Mouse (Mus musculus) embryonic facial prominence, embryonic 13.5 days (tissue): ENCODE measurements around the gene Olfr1357. TPM values are rescaled to one million over a fixed set of nuclear protein-coding genes. Genes with fewer than 3 reads are reported as not detected.
"Not testable (repeated sequence)": the region's sequence is repeated elsewhere in the genome, so short reads cannot be mapped to it uniquely, and the experiment has no call there.

Experiments used
- ATAC-seq: fragments of 200-750 bp; cut with Nextera tagmentation; 2 replicates; pipeline ENCODE4 v1.8.0; 2017; ENCODE audit warnings: low read depth; ENCODE audit not compliant: insufficient number of reproducible peaks, insufficient read depth, low FRiP score, low TSS enrichment
- H3K27ac ChIP-seq: fragments of 300-500 bp; sonication (generic); 2 replicates; pipeline ENCODE4 v1.5.1; 2015; ENCODE audit warnings: moderate library complexity, mild to moderate bottlenecking, inconsistent platforms
- H3K27me3 ChIP-seq: fragments of 300-500 bp; sonication (generic); 2 replicates; pipeline ENCODE4 v1.6.1; 2015; ENCODE audit warnings: mild to moderate bottlenecking, inconsistent platforms
- H3K36me3 ChIP-seq: fragments of 300-500 bp; sonication (generic); 2 replicates; pipeline ENCODE4 v1.6.1; 2015; ENCODE audit warnings: mild to moderate bottlenecking, inconsistent platforms
- H3K4me1 ChIP-seq: fragments of 300-500 bp; sonication (generic); 2 replicates; pipeline ENCODE4 v1.6.1; 2015; ENCODE audit warnings: inconsistent platforms
- H3K4me2 ChIP-seq: fragments of 300-500 bp; sonication (generic); 2 replicates; pipeline ENCODE4 v1.6.1; 2015; ENCODE audit warnings: moderate library complexity, mild to moderate bottlenecking, inconsistent platforms
- H3K4me3 ChIP-seq: fragments of 300-500 bp; sonication (generic); 2 replicates; pipeline ENCODE4 v1.5.1; 2015; ENCODE audit warnings: mild to moderate bottlenecking, inconsistent platforms
- H3K9ac ChIP-seq: fragments of 300-500 bp; sonication (generic); 2 replicates; pipeline ENCODE4 v1.6.1; 2015; ENCODE audit warnings: mild to moderate bottlenecking, inconsistent platforms
- H3K9me3 ChIP-seq: fragments of 300-500 bp; sonication (generic); 2 replicates; pipeline ENCODE4 v1.6.1; 2016; ENCODE audit warnings: inconsistent platforms
- WGBS: fragments of 180-500 bp; shearing (Covaris S2); methylation state at CpG from one replicate; pipeline ENCODE4 v1.1.7; 2015; ENCODE audit warnings: mixed read lengths; 5-methylcytosine and 5-hydroxymethylcytosine counted together
- polyA plus RNA-seq: library from polyadenylated mRNA; unstranded; fragments of >200 nt; fragmentation: Nextera tagmentation; extraction: Ambion mirVana; gene quantifications from 2 replicates; pipeline ENCODE4 v1.2.1, GENCODE M21; 2015

The Olfr1357 gene
- polyA plus RNA-seq = not detected in 2 replicates

- H3K27me3 ChIP-seq = no peaks in the 10 kb centered on the region
- 80% methylated on average over 1 of the region's 1 CpGs for WGBS
- ATAC-seq = no peak
Observed at GRCm38 (mm10) chr10:78617974-78618373, at the start of gene Olfr1357. Gene Olfr1357 (minus strand): TSS chr10:78618074.

GRCm38 (mm10) chr10:78666696-78667095 lies 48.8 kb upstream of the Olfr1357 start:
- 92% methylated on average over 10 of the region's 10 CpGs for WGBS

More at GRCm38 (mm10) chr10:78617974-78618373, at the start of gene Olfr1357:
- Histone ChIP-seq H3K4me1 (no peaks in the 10 kb centered on the region), H3K9me3 (no peaks in the 10 kb centered on the region), H3K9ac (no peak within 1 kb of the TSS), H3K36me3 (no peaks in the 10 kb centered on the region), H3K27ac (no peak within 1 kb of the TSS), H3K4me2 (no peak within 1 kb of the TSS), H3K4me3 (no peak within 1 kb of the TSS)

GRCm38 (mm10) chr10:78664546-78664945 lies 46.7 kb upstream of the Olfr1357 start:
- H3K4me3 ChIP-seq = no peak overlapping the region
- 83% methylated on average over 1 of the region's 1 CpGs for WGBS
- no peak for ATAC-seq

More at GRCm38 (mm10) chr10:78666696-78667095, 48.8 kb upstream of the Olfr1357 start:
- H3K36me3 ChIP-seq, H3K9ac ChIP-seq, H3K4me2 ChIP-seq, ATAC-seq, H3K4me3 ChIP-seq, H3K9me3 ChIP-seq, H3K27ac ChIP-seq, H3K27me3 ChIP-seq, H3K4me1 ChIP-seq: not testable (repeated sequence)

GRCm38 (mm10) chr10:78661198-78661597 lies 43.3 kb upstream of the Olfr1357 start:
- H3K4me1 ChIP-seq = no peaks in the 10 kb centered on the region
- no peak overlapping the region for H3K4me2 ChIP-seq
- H3K9ac ChIP-seq = no peak overlapping the region
- H3K27me3 ChIP-seq = no peaks in the 10 kb centered on the region
- ATAC-seq = no peak
- 76% methylated on average over 1 of the region's 1 CpGs for WGBS
- H3K4me3 ChIP-seq = no peak overlapping the region
- H3K27ac ChIP-seq = no peak overlapping the region
- no peaks in the 10 kb centered on the region for H3K36me3 ChIP-seq
- H3K9me3 ChIP-seq = no peaks in the 10 kb centered on the region

More at GRCm38 (mm10) chr10:78664546-78664945, 46.7 kb upstream of the Olfr1357 start:
- H3K27ac ChIP-seq = no peak overlapping the region
- H3K9ac ChIP-seq = no peak overlapping the region
- H3K36me3 ChIP-seq = no peaks in the 10 kb centered on the region
- H3K4me1 ChIP-seq = no peaks in the 10 kb centered on the region
- H3K27me3 ChIP-seq = no peaks in the 10 kb centered on the region
- H3K4me2 ChIP-seq = no peak overlapping the region
- H3K9me3 ChIP-seq = no peaks in the 10 kb centered on the region

- Histone ChIP-seq H3K27me3 (no peaks in the 10 kb centered on the region), H3K4me3 (no peak overlapping the region), H3K4me2 (peak overlapping the region; percentile 16; the same call in 1 of the 2 replicates), H3K9ac (no peak overlapping the region), H3K27ac (no peak overlapping the region), H3K4me1 (no peaks in the 10 kb centered on the region), H3K9me3 (no peaks in the 10 kb centered on the region), H3K36me3 (no peaks in the 10 kb centered on the region)
- ATAC-seq = no peak
- WGBS = 14% methylated on average over 6 of the region's 6 CpGs
Observed at GRCm38 (mm10) chr10:78632311-78632710, 14.4 kb upstream of the Olfr1357 start.

- Histone ChIP-seq H3K4me1 (no peaks in the 10 kb centered on the region), H3K27ac (no peak overlapping the region), H3K4me3 (no peak overlapping the region), H3K36me3 (no peaks in the 10 kb centered on the region), H3K4me2 (no peak overlapping the region), H3K9ac (no peak overlapping the region), H3K27me3 (no peaks in the 10 kb centered on the region), H3K9me3 (no peaks in the 10 kb centered on the region)
- 86% methylated on average over 4 of the region's 4 CpGs for WGBS
- no peak for ATAC-seq
Observed at GRCm38 (mm10) chr10:78630194-78630593, 12.3 kb upstream of the Olfr1357 start.

- H3K27ac ChIP-seq, H3K9me3 ChIP-seq, ATAC-seq, H3K4me2 ChIP-seq, H3K9ac ChIP-seq, H3K27me3 ChIP-seq, H3K36me3 ChIP-seq, H3K4me3 ChIP-seq, H3K4me1 ChIP-seq: not testable (repeated sequence)
- WGBS = 81% methylated on average over 3 of the region's 3 CpGs
Observed at GRCm38 (mm10) chr10:78623143-78623542, 5.3 kb upstream of the Olfr1357 start.

GRCm38 (mm10) chr10:78607602-78608001 lies 10.3 kb downstream of the Olfr1357 start:
- Histone ChIP-seq H3K27me3 (no peaks in the 10 kb centered on the region), H3K4me2 (no peak overlapping the region), H3K27ac (no peak overlapping the region), H3K9me3 (no peaks in the 10 kb centered on the region), H3K9ac (no peak overlapping the region), H3K36me3 (no peaks in the 10 kb centered on the region), H3K4me3 (no peak overlapping the region), H3K4me1 (no peaks in the 10 kb centered on the region)
- 70% methylated on average over 3 of the region's 3 CpGs for WGBS
- no peak for ATAC-seq

DNA sequence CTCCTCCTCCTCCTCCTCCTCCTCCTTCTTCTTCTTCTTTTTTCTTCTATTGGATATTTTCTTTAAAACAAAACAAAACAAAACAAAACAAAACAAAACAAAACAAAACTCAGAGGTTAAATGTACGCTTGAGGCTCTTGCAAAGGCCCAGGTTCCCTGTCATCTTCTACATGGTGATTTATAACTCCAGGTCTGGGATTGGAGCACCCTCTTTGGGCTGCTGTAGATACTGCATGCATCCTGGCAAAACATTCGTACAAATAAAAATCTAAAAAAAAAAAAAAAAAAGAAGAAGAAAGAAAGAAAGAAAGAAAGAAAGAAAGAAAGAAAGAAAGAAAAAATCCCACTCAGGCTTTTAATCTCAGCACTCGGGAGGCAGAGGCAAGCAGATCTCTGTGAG lies 12.8 kb downstream of the Olfr1357 start:
- H3K9me3 ChIP-seq = no peaks in the 10 kb centered on the region
- no peak for ATAC-seq
- 39% methylated on average over 3 of the region's 3 CpGs for WGBS
- no peak overlapping the region for H3K4me3 ChIP-seq
- H3K27me3 ChIP-seq = no peaks in the 10 kb centered on the region
- no peak overlapping the region for H3K9ac ChIP-seq
- no peak overlapping the region for H3K27ac ChIP-seq
- H3K4me2 ChIP-seq = no peak overlapping the region
- H3K4me1 ChIP-seq = no peaks in the 10 kb centered on the region
- H3K36me3 ChIP-seq = no peaks in the 10 kb centered on the region

DNA sequence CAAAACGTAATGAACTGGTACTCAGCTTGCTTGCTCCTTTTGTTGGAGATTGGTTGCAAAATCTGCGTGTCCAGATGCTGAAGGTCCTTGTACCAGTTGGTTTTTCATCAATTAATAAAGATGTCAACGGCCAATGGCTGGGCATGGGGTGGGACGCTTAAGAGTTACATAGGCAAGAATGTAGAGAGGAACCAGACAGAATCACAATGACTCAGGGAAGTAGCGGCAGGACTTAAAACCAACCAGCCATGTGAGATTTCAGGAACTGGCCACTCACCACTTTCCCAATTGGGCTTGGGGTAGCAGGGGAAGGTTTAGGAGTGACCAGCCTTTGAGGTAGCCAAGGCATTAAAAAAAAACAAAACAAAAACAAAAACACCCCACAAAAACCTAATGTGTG lies 18.0 kb downstream of the Olfr1357 start:
- Histone ChIP-seq H3K36me3 (no peaks in the 10 kb centered on the region), H3K9me3 (no peaks in the 10 kb centered on the region), H3K27me3 (no peaks in the 10 kb centered on the region), H3K4me1 (no peaks in the 10 kb centered on the region), H3K4me2 (no peak overlapping the region), H3K4me3 (no peak overlapping the region), H3K9ac (no peak overlapping the region), H3K27ac (no peak overlapping the region)
- 86% methylated on average over 5 of the region's 5 CpGs for WGBS
- no peak for ATAC-seq

GRCm38 (mm10) chr10:78594566-78594965 lies 23.3 kb downstream of the Olfr1357 start:
- peaks cover 16% of the 10 kb centered on the region for H3K4me1 ChIP-seq
- H3K4me2 ChIP-seq = no peak overlapping the region
- ATAC-seq = no peak
- H3K4me3 ChIP-seq = no peak overlapping the region
- H3K36me3 ChIP-seq = peaks cover 7% of the 10 kb centered on the region
- no peaks in the 10 kb centered on the region for H3K9me3 ChIP-seq
- no peak overlapping the region for H3K27ac ChIP-seq
- H3K27me3 ChIP-seq = no peaks in the 10 kb centered on the region
- H3K9ac ChIP-seq = no peak overlapping the region

- Histone ChIP-seq H3K36me3 (peaks cover 11% of the 10 kb centered on the region), H3K27ac (no peak overlapping the region), H3K27me3 (no peaks in the 10 kb centered on the region), H3K4me3 (no peak overlapping the region), H3K4me1 (peaks cover 16% of the 10 kb centered on the region), H3K9me3 (no peaks in the 10 kb centered on the region), H3K4me2 (no peak overlapping the region), H3K9ac (no peak overlapping the region)
- ATAC-seq = no peak
- 69% methylated on average over 6 of the region's 6 CpGs for WGBS
Observed at GRCm38 (mm10) chr10:78594157-78594556, 23.7 kb downstream of the Olfr1357 start.

GRCm38 (mm10) chr10:78593736-78594135 lies 24.1 kb downstream of the Olfr1357 start:
- no peak for ATAC-seq
- Histone ChIP-seq H3K4me3 (no peak overlapping the region), H3K27ac (no peak overlapping the region), H3K27me3 (no peaks in the 10 kb centered on the region), H3K4me1 (peaks cover 16% of the 10 kb centered on the region), H3K9ac (no peak overlapping the region), H3K9me3 (no peaks in the 10 kb centered on the region), H3K36me3 (peaks cover 15% of the 10 kb centered on the region), H3K4me2 (no peak overlapping the region)
- WGBS = 92% methylated on average over 5 of the region's 5 CpGs
